Mouse (Mus musculus): Measurements from ENCODE around the gene Dynll1. TPM values are rescaled to one million over a fixed set of nuclear protein-coding genes. Genes with fewer than 3 reads are reported as not detected.

The Dynll1 gene
- total RNA-seq, 2 experiments from 2014 or later = 608 to 642 TPM

- intact Hi-C loops (cut with DNase I) = loop anchor here (2.0 kb wide), 1 partner anchor 15 kb away; no protein-coding TSS in a partner anchor
- no peak for TF ChIP-seq CTCF (IDR thresholded peaks at IDR 0.05)
- H3K27ac ChIP-seq = no peak overlapping the region
- H3K4me3 ChIP-seq = no peak overlapping the region
- no peak for DNase-seq (ENCODE audit: extremely low spot score in 1 of 2, low spot score in 2 of 2)
These were observed 38.9 kb downstream of the Dynll1 start for GRCm38 (mm10) chr5:115261880-115262279.

- TF ChIP-seq CTCF (IDR thresholded peaks at IDR 0.05) = no peak
- Histone ChIP-seq H3K4me3 (no peak overlapping the region), H3K27ac (no peak overlapping the region)
- no peak for DNase-seq (ENCODE audit: extremely low spot score in 1 of 2, low spot score in 2 of 2)
- intact Hi-C loops (cut with DNase I) = no loop called here
These were observed 39.7 kb downstream of the Dynll1 start for GRCm38 (mm10) chr5:115261141-115261540.

GRCm38 (mm10) chr5:115260356-115260755 lies 40.4 kb downstream of the Dynll1 start:
- no peak for TF ChIP-seq CTCF (IDR thresholded peaks at IDR 0.05)
- DNase-seq (ENCODE audit: extremely low spot score in 1 of 2, low spot score in 2 of 2) = no peak
- H3K27ac ChIP-seq = no peak overlapping the region
- intact Hi-C loops (cut with DNase I) = no loop called here
- no peak overlapping the region for H3K4me3 ChIP-seq

DNA sequence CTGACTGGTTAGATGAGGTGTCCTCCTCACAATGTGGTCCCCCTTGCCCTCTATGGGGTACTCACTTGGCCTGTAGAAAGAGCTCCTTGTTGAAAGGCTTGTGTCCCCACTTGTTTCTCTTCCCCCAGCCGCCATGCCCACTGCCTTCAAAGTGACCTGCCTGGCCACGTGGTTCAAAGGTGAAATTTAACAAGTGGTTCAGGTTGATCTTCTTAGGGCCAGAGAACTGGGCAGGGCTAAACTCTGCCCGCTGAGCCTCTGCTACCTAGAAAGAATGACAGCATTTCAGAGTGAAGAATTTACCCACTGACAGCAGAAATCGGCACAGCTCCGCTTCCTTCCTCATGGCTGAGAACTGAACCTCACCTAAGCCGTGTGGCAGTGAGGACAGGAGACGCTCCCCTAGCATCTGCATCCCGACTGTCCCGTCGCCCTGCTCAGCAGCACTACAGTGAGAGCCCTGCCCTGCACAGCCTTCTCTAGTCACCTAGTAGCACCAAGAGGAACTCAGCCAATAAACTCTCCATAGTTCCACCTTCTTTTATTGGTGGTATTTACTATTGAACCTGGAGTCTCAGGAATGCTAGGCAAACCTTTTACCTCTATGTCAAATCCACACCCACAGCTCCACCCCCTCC lies 43.8 kb downstream of the Dynll1 start:
- no peak overlapping the region for H3K27ac ChIP-seq
- DNase-seq (ENCODE audit: extremely low spot score in 1 of 2, low spot score in 2 of 2) = no peak
- H3K4me3 ChIP-seq = no peak overlapping the region
- no peak for TF ChIP-seq CTCF (IDR thresholded peaks at IDR 0.05)
- intact Hi-C loops (cut with DNase I) = no loop called here

GRCm38 (mm10) chr5:115255472-115255871 lies 45.3 kb downstream of the Dynll1 start:
- TF ChIP-seq CTCF (IDR thresholded peaks at IDR 0.05) = no peak
- intact Hi-C loops (cut with DNase I) = no loop called here

More at GRCm38 (mm10) chr5:115255472-115255871, 45.3 kb downstream of the Dynll1 start:
- no peak overlapping the region; the same call in 1 of the 2 replicates for H3K27ac ChIP-seq
- no peak for DNase-seq (ENCODE audit: extremely low spot score in 1 of 2, low spot score in 2 of 2)
- H3K4me3 ChIP-seq = no peak overlapping the region

Other genes starting within 250 kb of the Dynll1 start
- not detected for gene Gm10401, start 202.7 kb downstream of the Dynll1 start, total RNA-seq (2021)
- 1 to 10 TPM; 6.5 to 7.2 TPM for gene Acads, start 181.7 kb downstream of the Dynll1 start, total RNA-seq (2021)
- 10 to 100 TPM; 25.2 to 31.0 TPM for gene Unc119b, start 166.0 kb downstream of the Dynll1 start, total RNA-seq (2021)
- 10 to 100 TPM; 87.8 to 89.8 TPM for gene Mlec, start 142.8 kb downstream of the Dynll1 start, total RNA-seq (2021)
- gene Cabp1, start 106.6 kb downstream of the Dynll1 start, total RNA-seq (2021) = 100 to 1,000 TPM; 319 to 335 TPM
- 100 to 1,000 TPM; 116 to 117 TPM for gene Pop5, start 65.2 kb downstream of the Dynll1 start, total RNA-seq (2021)
- 100 to 1,000 TPM; 253 to 265 TPM for gene Rnf10, start 28.1 kb downstream of the Dynll1 start, total RNA-seq (2021)
- 10 to 100 TPM; 39.9 to 41.9 TPM for gene Coq5, start 21.3 kb downstream of the Dynll1 start, total RNA-seq (2021)
- gene Srsf9, start 26.2 kb upstream of the Dynll1 start, total RNA-seq (2021) = 10 to 100 TPM; 68.0 to 74.5 TPM
- 10 to 100 TPM; 20.6 to 20.9 TPM for gene Gatc, start 40.2 kb upstream of the Dynll1 start, total RNA-seq (2021)
- 10 to 100 TPM; 21.4 to 24.5 TPM for gene Triap1, start 40.2 kb upstream of the Dynll1 start, total RNA-seq (2021)
- gene Cox6a1, start 48.0 kb upstream of the Dynll1 start, total RNA-seq (2021) = 100 to 1,000 TPM; 701 to 719 TPM
- 10 to 100 TPM; 46.1 to 51.8 TPM for gene Msi1, start 128.6 kb upstream of the Dynll1 start, total RNA-seq (2021)
- not detected for gene Pla2g1b, start 165.3 kb upstream of the Dynll1 start, total RNA-seq (2021)
- 10 to 100 TPM; 40.7 to 43.5 TPM for gene Sirt4, start 183.7 kb upstream of the Dynll1 start, total RNA-seq (2021)
- 10 to 100 TPM; 22.8 to 25.7 TPM for gene Pxn, start 205.7 kb upstream of the Dynll1 start, total RNA-seq (2021)